Mouse (Mus musculus) spleen, adult 2 months (tissue): ENCODE results near the gene Gm11568.

Source experiments
- CTCF ChIP-seq: fragments of 200-500 bp; IDR thresholded peaks from 2 replicates; pipeline ENCODE4 v1.5.1; 2011; ENCODE audit warnings: mild to moderate bottlenecking, inconsistent platforms; ENCODE audit not compliant: insufficient read depth, insufficient read length, insufficient replicate concordance; ENCODE audit errors: extremely low read depth
- POLR2A ChIP-seq: fragments of 200-500 bp; IDR thresholded peaks from 2 replicates; pipeline ENCODE4 v1.6.1; 2011; ENCODE audit warnings: low read depth, low read length, inconsistent platforms

GRCm38 (mm10) chr11:99907620-99908019 lies 49.9 kb downstream of the Gm11568 start, which contains the start of gene Krtap31-1:
- TF ChIP-seq CTCF, result no peak
- TF ChIP-seq POLR2A, result no peak
